8 mouse cellular contexts compared by ENCODE assay signal in the genomic region with DNA sequence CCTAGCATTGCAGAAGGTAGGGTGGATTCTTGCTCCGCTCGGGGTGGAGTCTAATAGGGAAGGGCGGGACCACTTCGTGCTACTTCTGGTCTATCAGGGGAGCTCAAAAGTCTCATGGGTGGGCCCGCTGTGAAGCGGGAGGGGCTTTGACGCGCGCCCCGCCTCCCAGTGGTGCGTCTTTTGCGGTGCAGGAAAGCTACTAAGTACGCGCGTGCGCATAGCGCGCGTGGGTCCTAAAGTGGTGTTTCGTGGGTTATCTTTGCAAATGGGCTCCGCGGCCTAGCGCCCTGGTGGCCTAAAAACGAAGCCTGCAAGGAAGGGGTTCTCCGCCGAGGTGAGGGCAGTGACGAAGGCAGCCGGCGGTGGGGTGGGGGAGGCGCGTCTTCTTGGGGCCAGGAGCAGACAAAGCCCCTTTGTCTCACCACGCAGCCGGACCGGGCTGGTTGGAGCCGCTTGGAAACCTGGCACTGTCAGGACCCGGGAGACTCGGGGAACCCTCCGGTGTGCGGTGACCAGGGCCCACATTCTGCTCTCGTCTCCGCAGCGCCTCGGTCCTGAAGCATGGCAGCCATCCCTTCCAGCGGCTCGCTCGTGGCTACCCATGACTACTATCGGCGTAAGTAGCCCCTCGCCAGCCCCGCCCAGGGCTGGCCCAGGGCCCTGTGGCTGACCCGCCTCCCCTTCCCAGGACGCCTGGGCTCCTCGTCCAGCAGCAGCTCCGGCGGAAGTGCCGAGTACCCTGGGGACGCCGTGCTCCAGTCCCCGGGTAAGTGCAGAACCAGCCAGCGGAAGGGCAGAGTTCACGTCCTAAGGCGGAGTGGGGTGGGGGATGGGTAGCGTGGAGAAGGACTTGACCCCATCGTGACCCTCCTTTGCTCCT. TPM values are rescaled to one million over a fixed set of nuclear protein-coding genes. Genes with fewer than 3 reads are reported as not detected.
A peak's percentile ranks its signal among the peaks of the same experiment; 100 is the strongest.
DNase-seq lines count a peak whose midpoint lies in the region; ATAC-seq lines count a peak whose summit lies in the region.

Gene Ppdpf (plus strand): TSS at position 127 of the 880 bp plus-strand sequence.

- peak within 1 kb of the TSS; percentile 97 for H3K27ac ChIP-seq in hindbrain, embryonic 12.5 days

- no peaks in the 10 kb centered on the region for H3K27me3 ChIP-seq in hindbrain, embryonic 12.5 days

- peak within 1 kb of the TSS; percentile 93 for H3K9ac ChIP-seq in hindbrain, embryonic 12.5 days

- H3K4me2 ChIP-seq in hindbrain, embryonic 12.5 days (replicated peaks) = peak within 1 kb of the TSS; percentile 58

- peaks cover 13% of the 10 kb centered on the region for H3K4me1 ChIP-seq in hindbrain, embryonic 12.5 days

- peak; percentile 93 for ATAC-seq in hindbrain, embryonic 12.5 days (ENCODE audit: low FRiP score)

- peak within 1 kb of the TSS; percentile 69 for H3K4me3 ChIP-seq in hindbrain, embryonic 12.5 days

- under 1% methylated on average over 63 of the region's 64 CpGs for WGBS in hindbrain, embryonic 12.5 days

- peak; percentile 97 for DNase-seq in NIH3T3 (ENCODE audit: low read depth)
- peak; percentile 87 to 89 for DNase-seq in cerebellum, postnatal 10 days
- peak; percentile 87 to 91 for DNase-seq in frontal cortex, postnatal 10 days (ENCODE audit: low spot score in 2 of 2)
- DNase-seq in layer of hippocampus, postnatal 14 days (ENCODE audit: low spot score in 2 of 2) = peak; percentile 91 to 95
- DNase-seq in lung, postnatal 14 days = peak; percentile 93
- peak; percentile 71 for DNase-seq in retina, adult 2 months (ENCODE audit: low read depth, low spot score)
- peak; percentile 94 to 97 for DNase-seq in thymus, postnatal 36 days

- peaks cover 11% of the 10 kb centered on the region for H3K36me3 ChIP-seq in hindbrain, embryonic 12.5 days

- H3K9me3 ChIP-seq in hindbrain, embryonic 12.5 days (replicated peaks) = no peaks in the 10 kb centered on the region

RNA-seq across cellular contexts. Expression of gene Ppdpf, which starts in this region (rescaled TPM):
- polyA plus RNA-seq in hindbrain, embryonic 12.5 days (2016; fragmentation: Nextera tagmentation; extraction: Ambion mirVana) = 388 and 419 TPM in 2 replicates
- 100 to 1,000 TPM; 118 to 135 TPM for total RNA-seq in layer of hippocampus, postnatal 14 days (2021)

Comparison
In these comparisons a context has a peak if more than half of its experiments do, and no peak if none do; other contexts are left out.
1. Peak in every context shown above with its lines: DNase-seq, ATAC-seq, H3K4me3 ChIP-seq and H3K27ac ChIP-seq.